Mouse (Mus musculus) heart, postnatal 25 days (tissue): ENCODE results near the gene Kcnk4. TPM values are rescaled to one million over a fixed set of nuclear protein-coding genes. Genes with fewer than 3 reads are reported as not detected.
A peak's percentile ranks its signal among the peaks of the same experiment; 100 is the strongest.

Source experiments
- DNase-seq: peaks from one replicate; pipeline ENCODE4 v3.0.0; 2022; ENCODE audit warnings: low spot score
- intact Hi-C: fragments of 180-260 bp; cut with DNase I; formaldehyde crosslinking; loops from one replicate; pipeline ENCODE4 v1.15.1; 2025
- total RNA-seq, 2 experiments: library from RNA; stranded (reverse); gene quantifications; 2 replicates each; pipeline ENCODE4 v1.2.3; 2021

Kcnk4 gene
- total RNA-seq, 2 experiments from 2014 or later, result 0.20 to 0.36 TPM

GRCm38 (mm10) chr19:6969665-6970381 is 35.5 kb upstream of the Kcnk4 start:
- peak; percentile 55 for DNase-seq
- intact Hi-C loops, result loop anchor here (2.0 kb wide), 2 partner anchors 15 to 47 kb away; no protein-coding TSS in a partner anchor

DNA sequence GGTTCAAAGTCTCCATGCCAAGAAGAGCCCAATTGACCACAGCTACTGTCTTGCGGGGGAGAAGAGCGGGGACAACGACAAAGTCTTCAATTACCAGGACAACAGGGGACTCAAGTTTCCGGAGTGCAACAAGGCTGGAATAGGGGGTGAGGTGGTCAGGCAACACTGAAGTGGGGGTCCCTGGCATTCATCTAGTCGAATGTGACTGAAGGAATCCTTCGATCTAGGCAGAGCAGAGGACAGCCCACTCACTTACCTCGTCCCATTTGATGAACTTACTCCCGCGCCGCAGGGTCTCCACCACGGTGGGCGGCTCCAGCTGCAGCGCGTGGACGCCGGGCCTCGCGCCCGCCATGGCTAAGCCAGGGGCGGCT is 35.0 kb upstream of the Kcnk4 start:
- intact Hi-C loops, result loop anchor here (2.0 kb wide), 2 partner anchors 14 to 46 kb away; no protein-coding TSS in a partner anchor
- DNase-seq, result no peak

DNA sequence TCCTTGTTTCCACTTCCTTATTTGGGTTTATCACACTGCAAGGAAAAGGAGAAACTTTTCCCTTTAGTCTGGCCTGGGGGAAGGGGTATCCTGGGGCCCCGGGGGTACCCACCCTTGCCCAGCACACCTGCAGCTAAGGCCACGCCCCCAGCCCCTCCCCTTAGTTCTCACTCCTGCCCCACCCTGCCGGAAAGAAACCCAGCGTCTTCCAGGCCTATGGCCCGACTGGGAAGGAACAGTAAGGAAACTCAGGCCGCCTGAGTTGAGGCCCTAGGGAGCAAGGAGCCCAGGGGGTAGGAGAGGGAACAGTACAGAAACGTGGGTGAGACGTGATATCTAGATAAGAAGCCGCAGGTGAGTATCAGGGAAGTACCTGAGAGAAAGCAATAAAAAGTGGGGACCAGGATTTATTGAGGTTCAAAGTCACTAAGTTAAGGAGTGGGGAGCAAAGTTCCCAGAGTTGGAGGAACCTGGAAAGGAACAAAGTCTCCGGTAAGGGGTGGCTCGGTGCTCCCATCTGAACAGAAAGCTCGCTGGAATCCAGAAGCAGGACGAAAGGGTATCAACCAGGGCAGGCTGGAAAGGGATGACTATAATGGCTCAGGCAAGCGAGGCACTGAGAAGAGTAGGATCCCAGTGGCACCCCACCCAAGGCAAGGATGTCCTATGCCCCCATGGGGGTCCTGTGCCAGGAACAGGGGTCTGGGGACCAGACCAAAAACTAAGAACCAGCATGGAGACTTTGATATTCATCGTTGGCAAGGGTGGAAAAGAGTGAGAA is 34.4 kb upstream of the Kcnk4 start:
- no peak for DNase-seq
- intact Hi-C loops, result loop anchor here (2.0 kb wide), 2 partner anchors 14 to 46 kb away; no protein-coding TSS in a partner anchor

GRCm38 (mm10) chr19:6956461-6956860 is 22.1 kb upstream of the Kcnk4 start:
- DNase-seq, result no peak
- intact Hi-C loops, result no loop called here

DNA sequence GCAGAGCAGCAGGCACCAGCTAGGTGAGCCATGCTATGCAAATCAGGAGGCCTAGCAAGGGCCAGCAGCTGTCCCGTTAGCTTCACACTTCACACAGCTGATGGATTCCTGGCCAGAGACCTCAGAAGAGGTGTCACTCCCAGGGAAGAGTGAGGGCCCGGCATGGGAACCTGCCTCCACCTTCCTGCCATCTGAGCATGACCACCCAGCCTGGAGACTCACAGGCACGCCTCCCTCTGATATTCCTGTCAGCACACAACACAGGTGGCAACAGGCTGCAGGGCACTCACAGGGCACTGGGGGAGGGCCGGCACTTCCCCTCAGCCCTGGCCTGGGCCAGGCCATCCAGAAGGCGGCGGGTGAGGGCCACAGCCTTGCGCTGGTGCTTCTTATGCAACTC is 21.1 kb upstream of the Kcnk4 start:
- DNase-seq, result no peak

GRCm38 (mm10) chr19:6954046-6954445 is 19.7 kb upstream of the Kcnk4 start:
- no peak for DNase-seq
- intact Hi-C loops, result loop anchor here (2.0 kb wide), 1 partner anchor 15 kb away; no protein-coding TSS in a partner anchor

More for the DNA sequence above, 21.1 kb upstream of the Kcnk4 start:
- intact Hi-C loops, result loop anchor here (2.0 kb wide), 1 partner anchor 13 kb away; no protein-coding TSS in a partner anchor

DNA sequence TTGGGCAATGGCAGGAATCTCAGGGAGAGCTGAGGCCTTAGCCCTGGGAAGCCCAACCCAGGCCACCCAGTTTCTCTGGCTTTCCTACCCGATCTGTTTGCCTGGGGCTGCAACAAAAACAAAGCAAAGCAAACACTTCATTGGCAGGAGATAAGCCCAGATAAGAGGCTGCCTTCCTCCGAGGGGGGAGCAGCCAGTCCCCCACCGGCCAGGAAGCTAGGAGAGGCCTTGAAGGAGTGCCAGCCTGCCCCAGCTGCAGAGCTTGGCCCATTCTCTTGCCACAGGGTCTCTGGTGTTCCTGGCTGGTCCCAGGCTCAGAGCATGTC is 18.4 kb upstream of the Kcnk4 start:
- peak; percentile 48 for DNase-seq
- intact Hi-C loops, result no loop called here

DNA sequence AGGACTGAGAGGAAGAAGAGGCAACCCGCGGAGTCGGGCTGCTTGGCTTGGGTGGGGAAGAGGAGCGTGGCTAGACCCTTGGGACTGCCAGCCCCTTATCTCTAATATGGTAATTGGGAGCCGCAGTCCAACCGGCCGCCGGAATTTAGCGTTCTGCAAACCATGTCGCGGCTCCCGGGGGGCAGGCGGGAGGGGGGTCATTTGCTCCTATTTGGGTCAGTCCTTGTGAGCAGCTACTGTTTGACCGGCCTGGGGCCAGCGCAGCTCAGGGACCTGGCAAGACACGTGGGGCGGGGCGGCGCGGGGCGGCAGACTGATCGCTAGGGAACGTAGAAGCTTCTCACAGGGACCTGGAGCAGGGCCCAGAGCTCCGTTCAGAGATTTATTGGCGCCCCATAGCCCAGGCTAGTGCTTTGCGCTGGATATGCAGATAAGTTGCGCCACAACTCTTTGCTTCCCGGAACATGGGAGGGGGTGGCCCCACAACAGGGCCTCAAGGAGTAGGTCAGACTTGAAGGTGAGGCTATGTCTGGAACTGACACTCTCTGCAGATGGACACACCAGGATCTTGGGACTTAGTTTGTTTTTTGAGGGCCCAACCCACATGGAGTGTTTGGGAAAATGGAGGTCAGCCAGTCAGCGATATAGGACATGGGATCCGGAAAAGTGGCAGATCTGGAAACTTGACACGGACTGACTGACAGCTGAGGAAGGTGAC is 17.8 kb upstream of the Kcnk4 start:
- DNase-seq, result peak; percentile 82
- intact Hi-C loops, result loop anchor here (1.0 kb wide), 1 partner anchor 11 kb away; the partner anchor contains the start of gene Bad

- intact Hi-C loops, result loop anchor here (1.0 kb wide), 1 partner anchor 10 kb away; the partner anchor contains the start of gene Bad
- peak; percentile 96 for DNase-seq
Measured at GRCm38 (mm10) chr19:6951381-6951968, 17.2 kb upstream of the Kcnk4 start.

- no peak for DNase-seq
- intact Hi-C loops, result loop anchor here (1.0 kb wide), 1 partner anchor 9 kb away; the partner anchor contains the start of gene Bad
Measured at GRCm38 (mm10) chr19:6950613-6951153, 16.4 kb upstream of the Kcnk4 start.

DNA sequence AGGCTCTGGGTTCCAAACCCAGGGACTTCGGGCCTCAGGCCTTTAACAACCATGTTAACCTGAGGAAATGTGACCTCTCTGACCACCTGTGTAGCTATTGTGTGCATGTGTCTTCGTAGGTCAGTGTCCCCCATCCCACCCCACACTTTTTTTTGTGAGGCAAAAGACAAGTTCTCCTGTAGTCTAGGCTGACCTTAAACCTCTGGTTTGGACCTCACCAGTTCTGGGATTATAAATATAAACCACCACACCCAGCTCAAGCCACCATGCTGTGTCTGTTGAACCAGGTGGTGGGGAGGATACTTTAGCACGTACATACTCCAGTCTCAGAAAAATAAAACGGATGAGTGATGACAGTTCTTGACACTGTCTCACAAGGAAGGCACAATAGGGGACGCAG is 15.6 kb upstream of the Kcnk4 start:
- no peak for DNase-seq
- intact Hi-C loops, result loop anchor here (5.0 kb wide), 1 partner anchor 703 kb away; no protein-coding TSS in a partner anchor

GRCm38 (mm10) chr19:6949532-6949931 is 15.2 kb upstream of the Kcnk4 start:
- DNase-seq, result no peak
- intact Hi-C loops, result loop anchor here (5.0 kb wide), 1 partner anchor 702 kb away; no protein-coding TSS in a partner anchor

DNA sequence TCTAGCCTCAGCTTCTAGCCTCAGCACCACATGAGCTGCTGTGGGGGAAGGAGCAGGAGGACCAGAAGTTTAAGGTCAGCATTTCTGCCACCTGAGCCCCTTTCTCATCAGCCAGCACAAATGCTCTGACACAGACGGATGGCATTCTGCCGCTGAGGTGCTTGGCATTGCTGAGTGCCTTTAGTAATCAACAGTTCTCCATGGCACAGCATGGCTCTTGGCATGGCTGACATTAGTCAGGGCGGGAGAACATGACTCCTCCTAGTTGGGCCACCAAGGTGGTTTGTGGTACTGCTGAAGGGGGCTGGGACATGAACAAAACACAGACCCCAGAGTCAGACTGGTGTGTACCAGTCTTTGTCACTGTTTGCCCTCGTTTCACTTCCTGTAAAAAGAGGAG is 13.9 kb upstream of the Kcnk4 start:
- no peak for DNase-seq
- intact Hi-C loops, result loop anchor here (5.0 kb wide), 1 partner anchor 701 kb away; no protein-coding TSS in a partner anchor

- intact Hi-C loops, result loop anchor here (5.0 kb wide), 1 partner anchor 700 kb away; no protein-coding TSS in a partner anchor
- no peak for DNase-seq
Measured at GRCm38 (mm10) chr19:6947742-6948141, 13.4 kb upstream of the Kcnk4 start.

DNA sequence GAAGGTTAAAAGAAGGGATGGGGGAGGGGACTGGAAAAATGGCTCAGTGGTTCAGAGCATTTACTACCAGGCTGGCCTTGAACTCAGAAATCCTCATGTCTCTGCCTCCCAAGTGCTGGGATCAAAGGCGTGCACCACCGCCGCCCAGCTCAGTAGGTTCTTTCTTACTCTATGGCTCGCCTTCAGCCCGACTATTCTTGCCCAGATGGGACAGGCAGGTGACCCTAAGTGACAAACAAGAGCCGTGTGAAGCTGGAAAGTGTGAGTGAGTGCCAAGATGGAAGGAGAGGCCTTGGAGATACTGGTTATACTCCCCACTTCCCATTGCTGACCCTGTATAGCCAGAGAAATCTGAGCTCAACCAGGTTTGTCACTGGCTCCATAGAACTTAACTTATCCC is 9.4 kb upstream of the Kcnk4 start:
- intact Hi-C loops, result no loop called here
- no peak for DNase-seq

DNA sequence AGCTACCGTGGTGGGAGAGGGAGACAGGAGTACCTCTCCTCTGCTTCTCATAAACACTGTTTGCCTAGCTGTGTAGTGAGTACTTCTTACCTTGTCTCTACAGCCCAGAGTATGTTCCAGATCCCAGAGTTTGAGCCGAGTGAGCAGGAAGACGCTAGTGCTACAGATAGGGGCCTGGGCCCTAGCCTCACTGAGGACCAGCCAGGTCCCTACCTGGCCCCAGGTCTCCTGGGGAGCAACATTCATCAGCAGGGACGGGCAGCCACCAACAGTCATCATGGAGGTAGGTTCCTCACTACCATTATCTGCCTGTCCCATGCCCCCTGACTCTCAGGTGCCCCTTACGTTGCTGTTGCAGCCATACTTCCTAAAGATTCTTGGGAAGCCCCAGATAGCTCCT is 8.4 kb upstream of the Kcnk4 start:
- no peak for DNase-seq
- intact Hi-C loops, result no loop called here

- DNase-seq, result peak; percentile 96
Measured at GRCm38 (mm10) chr19:6942249-6942691, 8.0 kb upstream of the Kcnk4 start, which contains the start of gene Gpr137. Gpr137 (minus strand) TSS chr19:6942480.

DNA sequence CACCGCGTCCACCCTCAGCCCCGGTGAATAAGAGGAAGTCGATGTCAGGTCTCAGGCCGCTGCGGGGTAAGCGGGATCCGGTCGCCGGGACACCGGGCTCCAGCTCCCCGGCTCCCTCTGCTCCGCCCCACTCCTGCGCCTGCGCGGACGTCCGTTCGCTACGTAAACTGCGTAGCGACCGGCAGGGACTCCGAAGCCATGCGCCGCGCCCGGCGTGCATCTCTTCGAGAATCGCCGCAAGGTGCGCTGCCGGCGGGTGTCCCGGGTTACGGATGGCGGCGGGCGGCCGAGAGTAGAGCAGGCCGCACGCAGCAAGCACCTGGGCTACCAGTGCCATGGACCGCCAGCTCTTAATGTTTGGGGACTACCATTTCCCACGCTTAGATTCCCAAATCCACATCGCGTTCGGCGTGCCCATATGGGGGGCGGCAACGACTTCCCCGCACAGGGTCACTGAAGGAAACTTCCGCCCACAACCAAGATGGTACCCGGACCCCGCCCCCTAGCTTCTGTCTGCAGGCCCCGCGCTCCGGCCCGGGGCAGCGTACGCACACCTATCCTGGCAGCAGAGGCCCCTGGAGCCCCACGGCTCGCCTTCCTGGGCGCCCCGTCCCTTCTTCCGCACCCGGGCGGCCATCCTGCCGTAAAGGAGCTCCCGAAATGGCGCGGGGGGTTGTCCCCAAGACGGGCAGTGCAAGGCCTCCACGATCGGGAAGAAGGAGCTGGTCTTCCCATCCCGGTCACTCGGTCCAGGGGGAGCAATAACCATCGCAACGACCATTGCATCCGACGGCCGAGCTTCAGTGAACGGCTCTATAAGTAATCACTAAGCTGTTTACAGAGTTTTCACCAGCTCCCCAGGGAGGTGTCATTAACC is 7.3 kb upstream of the Kcnk4 start, which contains the start of gene Bad:
Gene Bad, plus strand, starts transcription at position 490 of the 877 bp plus-strand sequence.
- DNase-seq, result peak; percentile 85
- intact Hi-C loops, result loop anchor here (1.0 kb wide), 1 partner anchor 10 kb away; no protein-coding TSS in a partner anchor

More at GRCm38 (mm10) chr19:6942249-6942691, 8.0 kb upstream of the Kcnk4 start, which contains the start of gene Gpr137:
- intact Hi-C loops, result no loop called here
